Mouse (Mus musculus) adipose tissue, adult 10 weeks (tissue): ENCODE results near the gene Krtap1-4. TPM values are rescaled to one million over a fixed set of nuclear protein-coding genes. Genes with fewer than 3 reads are reported as not detected.

Experiments
- polyA plus RNA-seq: library from polyadenylated mRNA; stranded (reverse); fragments of 350-450 nt; fragmentation: Illumina TruSeq; extraction: RNeasy Lipid Tissue Mini Kit (QIAGEN cat#74804); gene quantifications from one replicate; pipeline ENCODE4 v1.2.3, GENCODE M21; 2014; ENCODE audit warnings: low read depth, low replicate concordance

The Krtap1-4 gene
- polyA plus RNA-seq: not detected

GRCm38 (mm10) chr11:99583245-99583704, at the start of gene Krtap1-4:
Gene Krtap1-4 (minus strand): TSS chr11:99583654.

GRCm38 (mm10) chr11:99628138-99628537, 44.7 kb upstream of the Krtap1-4 start, which contains the start of gene Krtap4-1:
Gene Krtap4-1 (minus strand): TSS chr11:99628238.

GRCm38 (mm10) chr11:99620335-99620734, 36.9 kb upstream of the Krtap1-4 start, which contains the start of gene Gm11562:
Gene Gm11562 (minus strand): TSS chr11:99620435.

GRCm38 (mm10) chr11:99614796-99615363, 31.4 kb upstream of the Krtap1-4 start, which contains the start of gene Krtap2-4:
Gene Krtap2-4 (minus strand): TSS chr11:99614846.

GRCm38 (mm10) chr11:99610089-99610488, 26.6 kb upstream of the Krtap1-4 start, which contains the start of gene Gm11937:
Gene Gm11937 (minus strand): TSS chr11:99610189.

GRCm38 (mm10) chr11:99603208-99603607, 19.8 kb upstream of the Krtap1-4 start, which contains the start of gene Gm11938:
Gene Gm11938 (minus strand): TSS chr11:99603308.

GRCm38 (mm10) chr11:99597742-99598141, 14.3 kb upstream of the Krtap1-4 start, which contains the start of gene Krtap9-3:
Gene Krtap9-3 (minus strand): TSS chr11:99598105.

GRCm38 (mm10) chr11:99590981-99591380, 7.5 kb upstream of the Krtap1-4 start, which contains the start of gene Krtap1-3:
Gene Krtap1-3 (minus strand): TSS chr11:99591339.

GRCm38 (mm10) chr11:99580636-99581035, 2.8 kb downstream of the Krtap1-4 start, which contains the start of gene Krtap1-5:
Gene Krtap1-5 (minus strand): TSS chr11:99581016.

GRCm38 (mm10) chr11:99566530-99566929, 16.9 kb downstream of the Krtap1-4 start, which contains the start of gene Krtap3-1:
Gene Krtap3-1 (minus strand): TSS chr11:99566630.

GRCm38 (mm10) chr11:99559366-99559765, 24.1 kb downstream of the Krtap1-4 start, which contains the start of gene Gm11939:
Gene Gm11939 (minus strand): TSS chr11:99559466.

GRCm38 (mm10) chr11:99556753-99557152, 26.7 kb downstream of the Krtap1-4 start, which contains the start of gene Krtap3-2:
Gene Krtap3-2 (minus strand): TSS chr11:99556853.

GRCm38 (mm10) chr11:99550765-99551164, 32.7 kb downstream of the Krtap1-4 start, which contains the start of gene Krtap3-3:
Gene Krtap3-3 (minus strand): TSS chr11:99550865.

Other genes with a start within 250 kb of the Krtap1-4 start
- gene Krt26, start 245.7 kb downstream of the Krtap1-4 start, polyA plus RNA-seq: not detected
- not detected for gene Krt27, start 232.6 kb downstream of the Krtap1-4 start, polyA plus RNA-seq
- gene Krt28, start 208.8 kb downstream of the Krtap1-4 start, polyA plus RNA-seq: not detected
- gene Krt10, start 194.3 kb downstream of the Krtap1-4 start, polyA plus RNA-seq: 7.4 TPM
- gene Krt12, start 161.4 kb downstream of the Krtap1-4 start, polyA plus RNA-seq: not detected
- 0.77 TPM for gene Krt20, start 145.5 kb downstream of the Krtap1-4 start, polyA plus RNA-seq
- 62.3 TPM for gene Krt23, start 90.5 kb downstream of the Krtap1-4 start, polyA plus RNA-seq
- gene Krt39, start 62.3 kb downstream of the Krtap1-4 start, polyA plus RNA-seq: not detected
- gene Krt40, start 40.5 kb downstream of the Krtap1-4 start, polyA plus RNA-seq: not detected
- 0.48 TPM for gene Krtap3-3, start 32.8 kb downstream of the Krtap1-4 start, polyA plus RNA-seq
- not detected for gene Krtap3-2, start 26.8 kb downstream of the Krtap1-4 start, polyA plus RNA-seq
- gene Gm11939, start 24.2 kb downstream of the Krtap1-4 start, polyA plus RNA-seq: not detected
- not detected for gene Krtap3-1, start 17.0 kb downstream of the Krtap1-4 start, polyA plus RNA-seq
- gene Krtap1-5, start 2.6 kb downstream of the Krtap1-4 start, polyA plus RNA-seq: not detected
- gene Krtap1-3, start 7.7 kb upstream of the Krtap1-4 start, polyA plus RNA-seq: not detected
- not detected for gene Krtap9-3, start 14.5 kb upstream of the Krtap1-4 start, polyA plus RNA-seq
- not detected for gene Gm11938, start 19.7 kb upstream of the Krtap1-4 start, polyA plus RNA-seq
- gene Gm11937, start 26.5 kb upstream of the Krtap1-4 start, polyA plus RNA-seq: not detected
- not detected for gene Krtap2-4, start 31.2 kb upstream of the Krtap1-4 start, polyA plus RNA-seq
- not detected for gene Gm11562, start 36.8 kb upstream of the Krtap1-4 start, polyA plus RNA-seq
- gene Krtap4-1, start 44.6 kb upstream of the Krtap1-4 start, polyA plus RNA-seq: not detected
- not detected for gene Krtap4-2, start 51.4 kb upstream of the Krtap1-4 start, polyA plus RNA-seq
- gene Krtap4-7, start 60.4 kb upstream of the Krtap1-4 start, polyA plus RNA-seq: not detected
- gene Gm11555, start 66.6 kb upstream of the Krtap1-4 start, polyA plus RNA-seq: not detected
- not detected for gene Gm11563, start 75.3 kb upstream of the Krtap1-4 start, polyA plus RNA-seq
- not detected for gene Krtap4-6, start 82.3 kb upstream of the Krtap1-4 start, polyA plus RNA-seq
- not detected for gene Gm14190, start 107.1 kb upstream of the Krtap1-4 start, polyA plus RNA-seq
- gene Gm14180, start 150.6 kb upstream of the Krtap1-4 start, polyA plus RNA-seq: not detected
- gene Gm11595, start 189.3 kb upstream of the Krtap1-4 start, polyA plus RNA-seq: not detected
- not detected for gene Krtap4-8, start 197.1 kb upstream of the Krtap1-4 start, polyA plus RNA-seq
- not detected for gene Krtap4-9, start 201.5 kb upstream of the Krtap1-4 start, polyA plus RNA-seq
- not detected for gene Gm11596, start 209.8 kb upstream of the Krtap1-4 start, polyA plus RNA-seq
- gene Gm11569, start 215.3 kb upstream of the Krtap1-4 start, polyA plus RNA-seq: not detected
- not detected for gene Gm11554, start 220.8 kb upstream of the Krtap1-4 start, polyA plus RNA-seq
- gene Krtap4-13, start 226.2 kb upstream of the Krtap1-4 start, polyA plus RNA-seq: not detected
- not detected for gene Gm11564, start 232.0 kb upstream of the Krtap1-4 start, polyA plus RNA-seq